Mouse (Mus musculus) limb, embryonic 11.5 days (tissue): ENCODE data around the gene Pikfyve. TPM values are rescaled to one million over a fixed set of nuclear protein-coding genes. Genes with fewer than 3 reads are reported as not detected.

ENCODE experiments used
- ATAC-seq: fragments of 200-750 bp; cut with Nextera tagmentation; 2 replicates; pipeline ENCODE4 v1.8.0; 2017; ENCODE audit warnings: low read depth; ENCODE audit not compliant: insufficient number of reproducible peaks, low FRiP score, low TSS enrichment
- DNase-seq: peaks from one replicate; pipeline ENCODE4 v3.0.0-alpha.2; 2015; ENCODE audit warnings: low spot score
- H3K27ac ChIP-seq: fragments of 300-500 bp; sonication (generic); replicated peaks from 2 replicates; pipeline ENCODE4 v1.5.1; 2014; ENCODE audit warnings: low read depth, mild to moderate bottlenecking, low read length
- H3K27me3 ChIP-seq: fragments of 300-500 bp; sonication (generic); 2 replicates; pipeline ENCODE4 v1.6.1; 2014; ENCODE audit warnings: mild to moderate bottlenecking, low read length, mixed read lengths; ENCODE audit not compliant: control insufficient read depth, insufficient read depth
- H3K36me3 ChIP-seq: fragments of 300-500 bp; sonication (generic); 2 replicates; pipeline ENCODE4 v1.6.1; 2014; ENCODE audit warnings: mild to moderate bottlenecking, low read length, moderate library complexity, mixed read lengths; ENCODE audit not compliant: control insufficient read depth, insufficient read depth
- H3K4me1 ChIP-seq: fragments of 300-500 bp; sonication (generic); 2 replicates; pipeline ENCODE4 v1.6.1; 2014; ENCODE audit warnings: low read length, mixed read lengths; ENCODE audit not compliant: control insufficient read depth, insufficient read depth
- H3K4me2 ChIP-seq: fragments of 300-500 bp; sonication (generic); 2 replicates; pipeline ENCODE4 v1.6.1; 2014; ENCODE audit warnings: low read depth, mild to moderate bottlenecking, moderate library complexity; ENCODE audit not compliant: severe bottlenecking
- H3K4me3 ChIP-seq: fragments of 300-500 bp; sonication (generic); 2 replicates; pipeline ENCODE4 v1.5.1; 2014; ENCODE audit warnings: low read depth, low read length
- H3K9ac ChIP-seq: fragments of 300-500 bp; sonication (generic); 2 replicates; pipeline ENCODE4 v1.6.1; 2014; ENCODE audit warnings: mild to moderate bottlenecking, low read length
- H3K9me3 ChIP-seq: fragments of 300-500 bp; sonication (generic); 2 replicates; pipeline ENCODE4 v1.6.1; 2016; ENCODE audit warnings: low read length; ENCODE audit not compliant: control insufficient read depth
- WGBS: fragments of 180-500 bp; shearing (Covaris S2); extraction: QIAGEN DNeasy Blood & Tissue Kit; methylation state at CpG from one replicate; pipeline ENCODE4 v1.1.7; 2014; 5-methylcytosine and 5-hydroxymethylcytosine counted together
- polyA plus RNA-seq: library from polyadenylated mRNA; unstranded; fragments of >200 nt; fragmentation: Nextera tagmentation; extraction: Ambion mirVana; gene quantifications from 2 replicates; pipeline ENCODE4 v1.2.1, GENCODE M21; 2014

Pikfyve gene
- polyA plus RNA-seq, 1 experiment from 2014 or later, result 16.5 TPM

DNA sequence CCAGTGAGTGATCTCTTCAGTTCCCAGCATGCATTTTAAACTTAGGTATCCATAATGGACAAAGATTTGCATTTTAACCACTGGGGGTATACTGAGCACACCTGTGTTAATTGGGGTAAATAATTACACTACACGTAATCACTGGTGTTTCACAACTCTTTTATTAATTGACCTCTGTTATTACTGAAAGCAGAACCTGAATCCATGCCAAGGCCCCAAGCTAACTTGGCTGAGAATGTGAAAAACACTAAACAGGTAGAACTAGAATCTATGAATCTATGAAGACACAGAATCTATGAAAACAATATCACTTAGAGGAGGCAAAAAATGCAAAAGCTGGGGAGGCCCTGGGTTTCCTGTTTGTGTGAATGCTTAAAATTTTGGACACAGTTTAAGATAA, 19.0 kb upstream of the Pikfyve start:
- H3K36me3 ChIP-seq, result peaks cover 12% of the 10 kb centered on the region
- DNase-seq (no peak), ATAC-seq (no peak)
- no peaks in the 10 kb centered on the region for H3K27me3 ChIP-seq
- H3K9ac ChIP-seq, result no peak overlapping the region
- no peak overlapping the region for H3K4me3 ChIP-seq
- 91% methylated on average over 1 of the region's 1 CpGs for WGBS
- H3K4me1 ChIP-seq, result no peaks in the 10 kb centered on the region
- H3K4me2 ChIP-seq, result no peak overlapping the region
- no peak overlapping the region for H3K27ac ChIP-seq
- H3K9me3 ChIP-seq, result no peaks in the 10 kb centered on the region

DNA sequence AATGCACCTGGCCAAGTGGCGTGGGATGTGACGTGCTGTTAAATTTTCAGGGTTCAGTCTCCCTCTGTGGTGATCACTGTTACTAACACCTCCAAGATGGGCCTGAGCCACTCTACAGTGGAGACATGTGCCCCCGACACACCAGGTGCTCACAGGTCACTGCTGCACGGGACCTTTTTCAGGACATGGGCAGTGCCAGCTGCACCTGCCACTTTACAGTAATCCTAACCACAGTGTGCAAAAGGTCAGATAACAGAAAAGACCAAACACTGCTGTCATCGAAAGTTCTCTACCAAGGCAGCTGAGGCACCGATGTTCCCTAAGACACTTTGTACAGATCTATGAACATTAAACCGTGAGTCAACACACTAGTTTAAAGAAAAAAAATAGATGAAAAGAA, 16.9 kb upstream of the Pikfyve start:
- no peak for ATAC-seq
- peaks cover 15% of the 10 kb centered on the region for H3K36me3 ChIP-seq
- whole genome bisulfite sequencing, result 95% methylated on average over 7 of the region's 7 CpGs

DNA sequence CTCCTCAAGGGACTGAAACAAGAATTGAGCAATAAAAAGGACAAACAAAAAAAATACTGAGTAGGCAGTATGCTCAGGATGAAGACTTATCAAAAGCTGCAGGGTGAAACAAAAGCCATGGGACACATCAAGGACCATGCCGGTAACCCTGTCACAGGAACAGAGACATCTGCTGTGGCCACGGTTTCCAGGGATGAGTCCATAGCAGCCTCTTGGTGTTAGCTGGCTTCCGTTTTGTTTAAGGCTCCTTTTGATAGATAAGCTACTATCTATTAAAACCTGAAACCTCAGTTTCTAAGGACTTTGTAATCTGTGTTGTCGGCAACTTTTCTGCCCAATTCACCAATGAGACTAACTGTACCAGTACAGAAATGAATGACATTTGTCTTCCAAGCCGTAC, 16.5 kb upstream of the Pikfyve start:
- DNase-seq, result no peak
- H3K4me2 ChIP-seq, result no peak overlapping the region
- no peaks in the 10 kb centered on the region for H3K9me3 ChIP-seq
- WGBS, result 90% methylated on average over 5 of the region's 5 CpGs
- no peak overlapping the region for H3K9ac ChIP-seq
- ATAC-seq, result no peak
- H3K4me1 ChIP-seq, result no peaks in the 10 kb centered on the region
- H3K4me3 ChIP-seq, result no peak overlapping the region
- peaks cover 15% of the 10 kb centered on the region for H3K36me3 ChIP-seq
- H3K27ac ChIP-seq, result no peak overlapping the region
- no peaks in the 10 kb centered on the region for H3K27me3 ChIP-seq

More for the DNA sequence above, 16.9 kb upstream of the Pikfyve start:
- Histone ChIP-seq H3K27ac (no peak overlapping the region), H3K9ac (no peak overlapping the region), H3K4me2 (no peak overlapping the region), H3K27me3 (no peaks in the 10 kb centered on the region), H3K9me3 (no peaks in the 10 kb centered on the region), H3K4me1 (no peaks in the 10 kb centered on the region), H3K4me3 (no peak overlapping the region)
- DNase-seq, result no peak

DNA sequence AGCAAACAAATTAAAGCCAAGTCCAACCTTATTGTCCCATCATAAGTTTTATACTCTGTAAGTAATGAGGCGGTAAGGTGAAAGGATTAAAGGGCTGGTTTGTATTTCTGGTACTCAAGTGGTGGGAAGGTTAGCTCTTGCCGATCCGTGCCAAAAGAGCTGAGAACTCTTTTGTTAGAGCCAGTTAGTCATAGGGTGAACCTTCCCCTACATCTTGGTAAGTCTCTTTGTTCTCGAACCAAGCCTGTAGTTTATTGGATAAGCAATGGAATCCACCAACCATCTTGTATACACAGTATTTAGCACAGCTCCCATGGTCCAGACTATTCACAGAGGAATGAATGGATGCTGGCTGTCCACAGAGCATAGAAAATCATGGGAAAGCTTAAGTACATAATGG, 14.9 kb upstream of the Pikfyve start:
- H3K4me3 ChIP-seq, result no peak overlapping the region
- H3K9ac ChIP-seq, result no peak overlapping the region
- WGBS, result 90% methylated on average over 4 of the region's 4 CpGs
- no peak for ATAC-seq
- no peaks in the 10 kb centered on the region for H3K27me3 ChIP-seq
- H3K4me2 ChIP-seq, result no peak overlapping the region
- DNase-seq, result no peak
- H3K4me1 ChIP-seq, result no peaks in the 10 kb centered on the region
- H3K27ac ChIP-seq, result no peak overlapping the region
- H3K9me3 ChIP-seq, result no peaks in the 10 kb centered on the region
- H3K36me3 ChIP-seq, result peaks cover 15% of the 10 kb centered on the region

DNA sequence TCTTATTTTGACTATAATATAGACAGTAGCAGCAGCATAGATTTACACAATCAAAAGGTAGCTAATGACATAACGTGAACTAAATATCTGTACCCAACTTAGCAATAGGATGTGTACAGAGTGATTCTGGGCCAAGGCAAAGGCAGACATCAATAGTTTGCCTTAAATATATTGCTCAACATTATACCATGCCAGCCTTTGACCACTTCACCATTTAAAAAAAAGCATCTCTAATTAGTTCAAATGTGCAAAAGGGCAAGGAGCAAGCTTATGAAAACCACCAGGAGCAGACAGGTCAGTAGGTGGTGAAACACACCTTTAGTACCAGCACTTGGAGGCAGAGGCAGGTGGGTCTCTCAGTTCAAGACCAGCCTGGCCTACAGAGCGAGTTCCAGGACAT, 12.8 kb upstream of the Pikfyve start:
- Histone ChIP-seq H3K27ac (no peak overlapping the region), H3K9ac (no peak overlapping the region), H3K27me3 (no peaks in the 10 kb centered on the region), H3K4me2 (no peak overlapping the region), H3K9me3 (no peaks in the 10 kb centered on the region), H3K36me3 (peaks cover 5% of the 10 kb centered on the region), H3K4me3 (no peak overlapping the region), H3K4me1 (0 out of 2 replicates have a peak, but pooled peaks cover 2% of the 10 kb centered on the region)
- DNase-seq, result no peak
- 94% methylated on average over 2 of the region's 2 CpGs for WGBS
- no peak for ATAC-seq

DNA sequence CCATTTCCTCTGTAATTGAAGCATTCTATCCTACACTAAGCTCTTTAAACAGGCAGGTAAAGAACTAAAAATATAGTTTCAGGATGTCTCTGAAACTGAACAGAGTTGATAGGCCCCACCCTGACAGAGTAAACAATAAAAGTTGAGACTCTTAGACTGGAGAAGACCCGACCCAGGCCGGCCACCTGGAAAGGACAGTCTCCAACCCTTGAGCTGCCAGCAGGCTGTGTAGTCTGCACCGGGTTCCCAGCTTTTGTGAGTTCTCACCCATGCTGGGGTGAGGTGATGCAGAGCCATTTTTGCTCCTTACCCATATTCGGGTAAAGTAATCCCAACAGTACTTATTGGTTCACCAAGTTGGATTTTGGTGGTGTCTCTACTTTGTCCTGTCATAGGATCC, 10.3 kb upstream of the Pikfyve start:
- ATAC-seq, result no peak
- peaks cover 2% of the 10 kb centered on the region; the same call in 1 of the 2 replicates for H3K36me3 ChIP-seq
- no peak overlapping the region for H3K4me2 ChIP-seq
- no peak overlapping the region for H3K27ac ChIP-seq
- no peaks in the 10 kb centered on the region for H3K27me3 ChIP-seq
- H3K9ac ChIP-seq, result no peak overlapping the region
- 0 out of 2 replicates have a peak, but pooled peaks cover 2% of the 10 kb centered on the region for H3K4me1 ChIP-seq
- DNase-seq, result no peak
- 79% methylated on average over 4 of the region's 4 CpGs for WGBS
- no peaks in the 10 kb centered on the region for H3K9me3 ChIP-seq
- H3K4me3 ChIP-seq, result no peak overlapping the region

DNA sequence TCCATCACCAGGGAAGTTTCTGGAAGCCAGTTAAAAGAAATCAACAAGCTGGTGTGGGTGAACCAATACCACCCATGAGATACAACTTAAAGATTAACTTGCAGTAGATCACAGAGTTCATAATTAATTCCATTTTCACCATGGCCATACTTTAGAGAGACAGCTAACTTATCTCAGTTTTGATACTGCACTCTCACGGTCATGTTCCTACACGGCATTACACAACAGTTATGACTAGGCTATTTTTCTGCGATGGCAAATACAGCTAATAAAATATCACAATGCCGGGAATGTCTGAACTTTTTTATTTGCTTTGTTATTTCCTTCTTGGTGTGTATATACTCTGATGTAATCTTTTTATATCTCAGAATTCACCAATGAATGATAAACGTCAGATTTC, 9.6 kb upstream of the Pikfyve start:
- DNase-seq, result no peak
- Histone ChIP-seq H3K36me3 (peaks cover 2% of the 10 kb centered on the region; the same call in 1 of the 2 replicates), H3K9me3 (no peaks in the 10 kb centered on the region), H3K27ac (no peak overlapping the region), H3K9ac (no peak overlapping the region), H3K27me3 (no peaks in the 10 kb centered on the region), H3K4me2 (no peak overlapping the region), H3K4me3 (no peak overlapping the region), H3K4me1 (0 out of 2 replicates have a peak, but pooled peaks cover 2% of the 10 kb centered on the region)
- ATAC-seq, result no peak
- 89% methylated on average over 5 of the region's 5 CpGs for WGBS

DNA sequence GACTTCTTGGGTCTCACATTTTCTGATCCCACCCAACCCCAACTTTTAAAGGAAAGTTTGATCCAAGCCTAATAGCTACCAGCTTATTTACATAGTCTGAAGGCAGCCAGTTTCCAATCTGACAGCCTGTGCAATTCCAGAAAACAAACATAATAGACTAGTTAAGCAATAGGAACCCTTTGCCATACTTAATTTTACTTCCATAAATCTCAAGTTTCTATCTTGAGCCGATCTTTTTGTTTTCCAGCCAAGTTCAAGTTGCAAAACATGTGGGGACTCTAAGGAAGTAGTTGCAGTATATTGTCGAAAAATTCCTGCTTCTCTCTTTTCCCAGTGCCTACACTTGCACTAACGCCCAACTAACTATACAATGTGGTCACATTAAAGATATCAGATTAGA, 9.0 kb upstream of the Pikfyve start:
- DNase-seq, result no peak
- Histone ChIP-seq H3K27me3 (no peaks in the 10 kb centered on the region), H3K9me3 (no peaks in the 10 kb centered on the region), H3K9ac (no peak overlapping the region), H3K4me2 (peak overlapping the region; percentile 60), H3K4me1 (0 out of 2 replicates have a peak, but pooled peaks cover 2% of the 10 kb centered on the region), H3K27ac (no peak overlapping the region), H3K36me3 (peaks cover 2% of the 10 kb centered on the region; the same call in 1 of the 2 replicates), H3K4me3 (peak overlapping the region; percentile 72; the same call in 1 of the 2 replicates)
- ATAC-seq, result no peak
- 65% methylated on average over 3 of the region's 3 CpGs for WGBS
